Mouse (Mus musculus) monocyte, adult 5-6 weeks (primary cell): ENCODE measurements around the gene Ddx47. TPM values are rescaled to one million over a fixed set of nuclear protein-coding genes. Genes with fewer than 3 reads are reported as not detected.

ENCODE experiments used
- ATAC-seq: fragments of 153-309, 156-312 bp; replicated peaks from 2 replicates; pipeline ENCODE4 v1.8.0; 2017; ENCODE audit warnings: mild to moderate bottlenecking; ENCODE audit not compliant: low TSS enrichment, insufficient number of reproducible peaks, severe bottlenecking, poor library complexity, low FRiP score
- total RNA-seq: library from RNA; stranded (forward); fragments of 200-1000, 200-491, 200-594 nt; gene quantifications from 3 replicates; pipeline ENCODE4 v1.2.3, GENCODE M21; 2017

Gene Ddx47
- total RNA-seq, 1 experiment from 2014 or later = 152 TPM

DNA sequence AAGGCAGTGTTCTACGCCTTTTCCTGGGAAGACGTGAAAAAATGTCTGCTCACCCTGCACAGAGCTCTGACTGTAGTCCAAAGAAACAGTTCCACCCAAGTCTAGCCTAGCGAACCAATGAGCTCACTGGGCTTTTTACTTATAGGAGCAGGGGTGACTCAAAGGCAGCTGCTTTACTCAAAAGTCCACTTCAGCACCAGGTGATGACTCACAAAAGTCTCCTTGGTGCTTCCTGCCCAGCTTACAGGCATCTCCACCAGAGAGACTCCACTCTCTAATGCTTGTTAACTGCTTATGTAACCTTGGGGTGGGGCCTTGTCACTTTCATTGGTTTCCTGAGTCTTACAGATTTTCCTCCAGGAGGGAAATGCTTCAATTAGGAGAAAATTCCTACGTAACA lies 49.3 kb downstream of the Ddx47 start:
- ATAC-seq = no peak

- ATAC-seq = no peak
These were observed 53.2 kb downstream of the Ddx47 start for GRCm38 (mm10) chr6:135064621-135065020.

DNA sequence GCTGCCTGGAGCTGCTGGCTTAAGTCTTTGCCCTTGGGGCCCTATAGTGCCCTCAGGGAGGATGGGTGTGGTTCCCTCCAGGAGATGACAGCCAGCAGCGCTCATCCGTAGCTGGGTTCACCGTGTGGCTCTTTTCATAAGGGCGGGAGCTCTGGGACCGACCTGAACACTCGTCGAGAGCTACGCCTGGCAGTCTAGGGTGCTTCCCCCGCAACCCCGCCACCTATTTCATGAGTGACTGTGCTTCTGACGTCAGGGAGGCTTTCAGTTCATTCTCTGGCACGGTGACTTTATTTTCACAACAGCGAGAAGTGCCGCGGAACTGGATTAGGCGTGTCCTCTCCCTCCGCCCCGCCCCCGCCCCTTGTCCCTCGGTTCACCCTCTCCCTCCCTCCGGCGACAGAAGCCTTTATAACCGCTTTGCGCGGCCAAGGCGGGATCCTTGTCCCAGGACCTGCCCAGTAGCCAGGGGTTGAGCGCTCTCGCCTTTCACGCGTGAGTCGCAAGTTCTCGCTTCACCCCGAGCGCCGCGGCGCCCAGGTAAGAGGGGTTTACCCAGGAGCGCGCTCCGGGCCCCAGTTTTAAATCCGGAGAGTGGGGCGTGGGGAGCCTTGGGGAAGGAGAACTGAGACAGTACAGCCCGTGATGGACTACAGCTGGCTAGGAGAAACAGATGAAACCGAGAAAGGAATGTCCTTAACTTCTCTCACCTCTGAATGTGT lies 54.0 kb downstream of the Ddx47 start, which contains the start of gene Gprc5a:
Gene Gprc5a, plus strand, starts transcription at position 416 of the 722 bp plus-strand sequence.
- peak; percentile 76 for ATAC-seq

GRCm38 (mm10) chr6:135066795-135067445 lies 55.5 kb downstream of the Ddx47 start:
- ATAC-seq = no peak

DNA sequence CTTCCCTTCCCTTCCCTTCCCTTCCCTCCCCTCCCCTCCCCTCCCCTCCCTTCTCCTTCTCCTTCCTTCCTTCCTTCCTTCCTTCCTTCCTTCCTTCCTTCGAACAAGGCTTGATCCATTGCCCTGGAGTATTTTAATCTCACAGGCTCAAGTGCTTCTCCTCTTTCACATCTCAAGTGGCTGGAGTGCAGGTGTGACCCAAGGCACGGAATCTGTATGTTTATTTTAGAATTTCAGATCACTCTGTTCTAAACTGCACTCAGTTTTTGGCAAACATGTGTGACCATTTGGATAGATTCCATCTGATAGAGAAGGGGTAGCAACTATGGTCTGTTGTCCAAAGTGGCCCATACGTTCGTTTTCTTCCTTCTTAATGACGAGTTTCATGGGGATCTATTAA lies 56.8 kb downstream of the Ddx47 start:
- ATAC-seq = no peak

DNA sequence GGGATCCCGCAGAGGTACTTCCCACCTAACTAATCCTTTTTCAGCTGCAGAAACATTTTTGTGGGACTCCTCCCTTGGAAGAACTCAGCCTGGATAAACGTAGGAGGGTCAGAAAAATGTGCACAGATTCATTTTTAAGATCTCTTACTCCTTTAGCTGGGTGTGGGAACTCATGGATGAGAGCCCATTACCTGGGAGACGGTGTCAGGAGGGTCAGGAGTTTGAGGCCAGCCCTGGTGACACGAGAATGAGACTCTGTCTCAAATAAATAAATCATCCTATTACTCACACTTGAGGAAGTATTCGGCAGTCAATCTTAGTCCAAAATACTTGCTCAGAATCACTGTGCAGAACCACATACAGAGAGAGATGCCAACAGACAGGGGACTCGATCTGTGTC lies 58.4 kb downstream of the Ddx47 start:
- no peak for ATAC-seq

DNA sequence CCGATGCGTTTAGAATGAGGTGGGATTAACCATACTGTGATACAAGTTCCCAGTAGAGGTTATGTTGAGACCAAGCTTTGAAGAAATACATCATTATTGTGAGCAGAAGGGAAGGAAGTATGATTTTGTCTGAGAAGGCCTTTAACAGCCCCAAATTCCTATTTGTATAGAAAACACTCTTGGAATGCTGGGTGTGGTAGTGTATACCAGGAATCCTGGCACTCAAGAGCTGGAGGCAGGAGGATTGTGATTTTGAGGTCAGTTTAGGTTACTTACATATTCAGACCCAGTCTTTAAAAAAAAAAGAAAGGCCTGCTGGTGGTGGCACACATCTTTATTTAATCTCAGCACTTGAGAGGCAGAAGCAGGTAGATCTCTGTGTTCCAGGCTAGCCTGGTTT lies 58.9 kb downstream of the Ddx47 start:
- ATAC-seq = no peak

Other genes starting within 250 kb of the Ddx47 start
- gene Dusp16, start 219.0 kb upstream of the Ddx47 start, total RNA-seq = 234 to 312 TPM (median 310 TPM) in 3 replicates
- 25.9 to 36.8 TPM (median 29.9 TPM) in 3 replicates for gene Crebl2, start 181.5 kb upstream of the Ddx47 start, total RNA-seq
- gene Gpr19, start 113.0 kb upstream of the Ddx47 start, total RNA-seq = 5.4 to 11.0 TPM (median 6.3 TPM) in 3 replicates
- gene Cdkn1b, start 91.2 kb upstream of the Ddx47 start, total RNA-seq = 272 to 301 TPM (median 295 TPM) in 3 replicates
- 0.32 to 0.49 TPM (median 0.38 TPM) in 3 replicates for gene Apold1, start 29.9 kb upstream of the Ddx47 start, total RNA-seq
- 0.67 to 1.6 TPM (median 0.85 TPM) in 3 replicates for gene Gprc5a, start 54.0 kb downstream of the Ddx47 start, total RNA-seq
- not detected in 3 replicates for gene Gprc5d, start 106.7 kb downstream of the Ddx47 start, total RNA-seq
- 0.86 to 3.1 TPM (median 1.3 TPM) in 3 replicates for gene Fam234b, start 186.4 kb downstream of the Ddx47 start, total RNA-seq
- gene Hebp1, start 186.4 kb downstream of the Ddx47 start, total RNA-seq = 1.1 to 4.2 TPM (median 1.6 TPM) in 3 replicates
- 0.29 to 0.75 TPM in 2 of 3 replicates, not detected in the other for gene Gsg1, start 242.7 kb downstream of the Ddx47 start, total RNA-seq